Mouse (Mus musculus) stomach, embryonic 16.5 days (tissue): ENCODE measurements at regions not wholly inside any gene's neighbourhood (a gene's known extent, or its start where the extent isn't known, plus 50 kb on each side); places are given as distances from the start of the nearest gene placed in this dataset.

Source experiments
- ATAC-seq: fragments of 200-750 bp; cut with Nextera tagmentation; 2 replicates; pipeline ENCODE4 v1.8.0; 2017; ENCODE audit warnings: moderate number of reproducible peaks, moderate TSS enrichment; ENCODE audit not compliant: insufficient read depth, low FRiP score
- H3K27ac ChIP-seq: fragments of 300-500 bp; sonication (generic); 2 replicates; pipeline ENCODE4 v1.5.1; 2014; ENCODE audit warnings: low read length
- H3K27me3 ChIP-seq: fragments of 300-500 bp; sonication (generic); 2 replicates; pipeline ENCODE4 v1.6.1; 2014; ENCODE audit warnings: low read length, control low read depth, mixed read lengths; ENCODE audit not compliant: control insufficient read depth, insufficient read depth
- H3K36me3 ChIP-seq: fragments of 300-500 bp; sonication (generic); 2 replicates; pipeline ENCODE4 v1.6.1; 2014; ENCODE audit warnings: low read length; ENCODE audit not compliant: control insufficient read depth, insufficient read depth
- H3K4me1 ChIP-seq: fragments of 300-500 bp; sonication (generic); 2 replicates; pipeline ENCODE4 v1.6.1; 2014; ENCODE audit warnings: low read length, control low read depth, mixed read lengths; ENCODE audit not compliant: control insufficient read depth, insufficient read depth
- H3K4me2 ChIP-seq: fragments of 300-500 bp; sonication (generic); 2 replicates; pipeline ENCODE4 v1.6.1; 2014; ENCODE audit warnings: low read depth, low read length, mixed read lengths
- H3K4me3 ChIP-seq: fragments of 300-500 bp; sonication (generic); replicated peaks from 2 replicates; pipeline ENCODE4 v1.5.1; 2014; ENCODE audit warnings: mild to moderate bottlenecking, low read length
- H3K9ac ChIP-seq: fragments of 300-500 bp; sonication (generic); 2 replicates; pipeline ENCODE4 v1.6.1; 2014; ENCODE audit warnings: low read length
- H3K9me3 ChIP-seq: fragments of 300-500 bp; sonication (generic); replicated peaks from 2 replicates; pipeline ENCODE4 v1.6.1; 2016; ENCODE audit warnings: low read length, control low read depth; ENCODE audit not compliant: control insufficient read depth
- WGBS: fragments of 180-500 bp; shearing (Covaris S2); extraction: QIAGEN DNeasy Blood & Tissue Kit; methylation state at CpG from one replicate; pipeline ENCODE4 v1.1.7; 2014; 5-methylcytosine and 5-hydroxymethylcytosine counted together

DNA sequence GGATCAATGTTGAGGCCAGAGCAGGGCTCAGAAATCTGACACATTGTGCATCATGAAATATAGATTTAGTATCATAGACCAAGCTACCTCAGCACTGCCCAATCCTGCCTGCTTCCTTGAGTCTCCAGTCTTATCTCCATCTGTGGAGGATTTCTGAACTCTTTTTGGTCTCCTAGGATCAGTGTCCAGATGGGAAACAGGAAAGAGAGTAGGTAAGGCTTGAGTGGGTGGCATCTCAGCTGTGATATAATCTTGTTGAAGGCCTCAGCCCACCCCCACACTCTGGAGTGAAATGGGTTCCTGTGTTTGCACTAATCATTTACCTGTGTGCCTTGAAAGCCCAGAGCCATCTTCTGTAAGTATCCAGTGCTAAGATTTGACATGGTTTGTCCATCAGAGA, 74.3 kb upstream of the Aff3 start:
- H3K27me3 ChIP-seq: no peaks in the 10 kb centered on the region
- H3K27ac ChIP-seq: no peak overlapping the region
- ATAC-seq: no peak
- H3K9me3 ChIP-seq: no peaks in the 10 kb centered on the region
- H3K4me2 ChIP-seq: no peak overlapping the region
- H3K4me3 ChIP-seq: no peak overlapping the region
- H3K36me3 ChIP-seq: no peaks in the 10 kb centered on the region
- H3K9ac ChIP-seq: no peak overlapping the region
- H3K4me1 ChIP-seq: peaks cover 7% of the 10 kb centered on the region

DNA sequence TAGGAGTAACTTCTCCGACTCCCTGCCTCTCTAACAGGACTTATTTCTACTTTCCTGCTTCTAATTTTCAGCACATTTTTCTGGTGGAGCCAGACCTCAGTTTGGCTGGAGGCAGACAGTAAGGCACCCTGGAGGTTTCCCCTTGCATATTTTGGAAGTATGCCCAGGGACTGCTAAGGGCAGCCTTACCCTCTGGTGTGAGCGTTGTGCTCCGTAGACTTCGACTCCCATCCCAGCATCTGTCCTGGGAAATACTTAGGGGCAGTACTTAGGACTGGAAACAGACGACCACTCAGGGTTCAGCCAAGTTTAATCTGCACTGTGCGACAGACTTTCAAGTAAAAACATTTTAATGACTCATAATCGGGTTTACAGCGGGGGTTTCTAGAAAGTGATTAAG, 71.0 kb upstream of the Aff3 start:
- no peaks in the 10 kb centered on the region for H3K27me3 ChIP-seq
- no peak overlapping the region for H3K27ac ChIP-seq
- H3K9ac ChIP-seq: 0 out of 2 replicates have a peak overlapping the region, but pooled peaks have one; percentile 21
- no peaks in the 10 kb centered on the region for H3K36me3 ChIP-seq
- H3K4me2 ChIP-seq: no peak overlapping the region
- peaks cover 7% of the 10 kb centered on the region for H3K4me1 ChIP-seq
- H3K4me3 ChIP-seq: no peak overlapping the region
- H3K9me3 ChIP-seq: no peaks in the 10 kb centered on the region
- ATAC-seq: peak; percentile 68
- WGBS: 45% methylated on average over 8 of the region's 8 CpGs

DNA sequence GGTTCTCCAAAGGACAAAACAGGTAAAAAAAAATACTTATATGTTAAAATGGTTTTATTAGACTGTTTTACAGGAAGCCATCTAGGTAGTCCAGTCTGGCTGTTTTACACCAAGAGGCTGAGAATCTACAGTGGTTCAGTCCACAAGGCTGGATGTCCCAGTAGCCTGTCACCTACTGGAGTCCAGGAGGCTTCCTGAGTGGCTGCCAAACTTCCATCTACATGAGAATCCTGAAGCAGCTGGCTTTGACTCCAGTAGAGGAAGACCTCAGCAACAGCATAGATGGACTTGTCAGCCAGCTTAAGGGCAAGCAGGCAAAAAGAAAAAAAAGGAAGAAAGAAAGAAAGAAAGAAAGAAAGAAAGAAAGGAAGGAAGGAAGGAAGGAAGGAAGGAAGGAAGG, 68.4 kb upstream of the Aff3 start:
- Histone ChIP-seq H3K27ac (no peak overlapping the region), H3K36me3 (no peaks in the 10 kb centered on the region), H3K4me1 (peaks cover 7% of the 10 kb centered on the region), H3K4me2 (no peak overlapping the region), H3K9me3 (no peaks in the 10 kb centered on the region), H3K9ac (no peak overlapping the region), H3K4me3 (no peak overlapping the region), H3K27me3 (no peaks in the 10 kb centered on the region)
- ATAC-seq: no peak

DNA sequence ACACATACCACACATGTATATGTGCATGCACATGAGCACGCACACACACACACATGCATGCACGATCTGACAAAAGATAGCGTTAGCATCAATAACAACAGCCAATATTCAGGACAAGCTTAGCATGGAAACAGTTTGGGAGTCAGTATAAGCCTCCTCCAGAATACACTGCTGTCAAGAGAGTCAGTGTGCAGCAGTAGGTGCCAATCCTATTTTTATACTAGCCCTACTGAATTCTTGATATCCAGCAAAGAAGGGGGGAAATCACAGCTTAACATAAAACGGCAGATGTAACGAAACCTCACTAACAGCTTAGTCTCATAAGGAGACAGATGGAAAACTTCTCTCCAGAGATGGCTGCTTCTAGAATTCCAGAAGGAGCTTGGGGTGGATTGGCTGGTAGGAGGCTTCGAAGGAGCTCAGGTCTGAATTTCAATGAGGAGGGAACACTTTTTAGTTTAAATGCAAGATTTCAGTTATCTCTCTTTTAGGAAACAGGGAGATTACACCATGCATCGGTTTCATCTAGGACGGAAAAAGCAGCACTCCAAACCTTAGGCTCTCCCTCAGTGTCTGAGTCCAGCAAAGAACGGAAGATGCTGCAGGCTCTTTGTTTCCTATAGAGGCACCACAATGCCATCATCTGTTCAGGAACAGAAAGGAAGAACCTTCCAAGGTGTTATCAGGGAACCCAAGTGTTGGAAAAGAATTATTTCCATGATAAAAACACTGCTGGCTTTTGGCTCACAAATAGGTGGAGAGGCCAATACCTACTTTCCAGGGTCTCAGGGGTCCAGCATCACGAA, 65.4 kb upstream of the Aff3 start:
- Histone ChIP-seq H3K9ac (no peak overlapping the region), H3K4me3 (no peak overlapping the region), H3K27me3 (no peaks in the 10 kb centered on the region), H3K4me1 (no peaks in the 10 kb centered on the region), H3K27ac (no peak overlapping the region), H3K36me3 (no peaks in the 10 kb centered on the region), H3K9me3 (no peaks in the 10 kb centered on the region), H3K4me2 (no peak overlapping the region)
- WGBS: 78% methylated on average over 10 of the region's 10 CpGs
- ATAC-seq: no peak

DNA sequence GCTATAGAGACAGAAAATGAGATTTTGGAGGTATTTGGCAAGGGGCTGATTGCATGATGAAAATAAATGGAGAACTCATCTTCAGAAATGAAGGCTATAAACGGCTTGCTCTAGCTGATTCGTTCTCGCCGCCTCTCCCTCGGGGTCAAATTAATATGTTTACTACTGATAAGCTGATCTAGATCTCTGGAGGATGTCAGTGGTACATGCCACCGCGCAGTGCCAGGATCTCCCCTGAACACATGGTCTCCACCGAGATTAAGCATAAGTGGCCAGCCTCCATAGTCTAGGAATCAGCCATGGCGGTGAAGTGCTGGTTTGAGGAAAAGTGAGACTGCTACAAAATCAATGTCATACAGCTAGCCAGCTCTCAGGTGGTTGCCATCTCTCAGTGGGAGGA, 61.0 kb upstream of the Aff3 start:
- Histone ChIP-seq H3K4me1 (no peaks in the 10 kb centered on the region), H3K27me3 (no peaks in the 10 kb centered on the region), H3K4me2 (no peak overlapping the region), H3K4me3 (no peak overlapping the region), H3K27ac (no peak overlapping the region), H3K9me3 (no peaks in the 10 kb centered on the region; the same call in 1 of the 2 replicates), H3K9ac (no peak overlapping the region), H3K36me3 (no peaks in the 10 kb centered on the region)
- 85% methylated on average over 9 of the region's 9 CpGs for WGBS
- ATAC-seq: no peak

DNA sequence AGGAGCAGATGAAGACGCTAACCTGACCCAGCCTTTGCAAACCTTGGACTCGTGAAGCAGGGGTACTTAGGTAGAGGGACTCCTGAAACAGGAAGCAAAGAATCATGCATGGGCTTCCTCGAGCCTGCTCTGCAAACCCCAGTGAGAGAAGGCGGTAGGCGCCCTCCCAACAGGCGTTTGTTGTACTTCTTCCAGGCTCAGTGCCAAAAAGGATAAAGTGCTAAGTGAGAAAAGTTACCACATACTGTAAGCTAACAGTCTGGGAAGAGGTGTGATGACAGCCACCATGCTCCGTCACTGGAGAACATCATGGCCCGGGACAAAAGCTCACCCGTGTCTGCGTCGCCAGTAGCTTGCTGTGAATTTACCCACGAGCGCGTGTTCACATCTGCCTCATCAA, 59.9 kb upstream of the Aff3 start:
- Histone ChIP-seq H3K9ac (no peak overlapping the region), H3K4me1 (no peaks in the 10 kb centered on the region), H3K4me2 (no peak overlapping the region), H3K36me3 (no peaks in the 10 kb centered on the region), H3K27ac (no peak overlapping the region), H3K9me3 (no peaks in the 10 kb centered on the region; the same call in 1 of the 2 replicates), H3K27me3 (no peaks in the 10 kb centered on the region), H3K4me3 (no peak overlapping the region)
- ATAC-seq: no peak
- WGBS: 86% methylated on average over 14 of the region's 14 CpGs

DNA sequence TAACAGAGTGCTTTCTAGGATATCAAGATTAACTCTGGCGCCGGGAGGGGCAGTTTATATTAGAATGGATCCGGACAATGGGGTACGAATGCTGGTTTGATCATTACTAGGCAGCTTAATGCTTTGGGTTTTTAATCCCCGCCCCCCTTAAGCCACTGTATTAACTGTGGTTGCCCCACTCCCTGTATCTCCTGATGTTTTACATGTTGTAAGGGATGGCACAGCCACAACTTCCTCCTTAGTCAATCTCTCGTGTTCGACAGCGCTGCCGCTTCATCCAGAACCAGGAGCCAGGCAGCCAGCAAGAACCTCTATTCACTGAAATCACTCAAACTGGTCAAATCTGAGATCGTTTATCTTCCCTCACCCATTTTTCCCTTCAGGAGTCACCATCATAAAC, 57.4 kb upstream of the Aff3 start:
- Histone ChIP-seq H3K27me3 (no peaks in the 10 kb centered on the region), H3K4me2 (no peak overlapping the region), H3K9me3 (no peaks in the 10 kb centered on the region; the same call in 1 of the 2 replicates), H3K27ac (no peak overlapping the region), H3K9ac (no peak overlapping the region), H3K4me1 (no peaks in the 10 kb centered on the region), H3K36me3 (no peaks in the 10 kb centered on the region), H3K4me3 (no peak overlapping the region)
- ATAC-seq: no peak
- 92% methylated on average over 10 of the region's 10 CpGs for WGBS

DNA sequence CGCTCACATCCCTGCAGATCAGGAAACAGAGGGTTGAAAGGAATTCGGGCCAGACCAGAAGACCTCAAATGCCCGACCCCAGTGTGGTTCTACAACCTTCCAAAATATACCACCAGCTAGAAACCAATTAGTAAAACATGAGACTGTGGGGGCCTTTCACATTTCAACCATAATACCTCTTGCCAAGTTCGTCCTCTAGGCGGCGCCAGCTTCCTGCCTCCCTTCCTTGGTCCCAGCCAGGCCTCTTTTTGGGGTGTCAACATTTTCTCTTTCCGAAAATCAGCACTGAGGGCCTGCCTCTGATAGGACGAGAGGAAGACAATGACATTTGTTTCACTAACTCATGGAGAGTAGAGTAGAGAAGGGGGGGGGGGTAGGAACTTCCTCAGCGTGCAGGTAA, 55.5 kb upstream of the Aff3 start:
- no peak for ATAC-seq
- no peaks in the 10 kb centered on the region for H3K27me3 ChIP-seq
- no peaks in the 10 kb centered on the region for H3K36me3 ChIP-seq
- no peak overlapping the region for H3K4me3 ChIP-seq
- no peak overlapping the region for H3K4me2 ChIP-seq
- H3K4me1 ChIP-seq: no peaks in the 10 kb centered on the region
- no peak overlapping the region for H3K27ac ChIP-seq
- no peak overlapping the region for H3K9ac ChIP-seq
- H3K9me3 ChIP-seq: no peaks in the 10 kb centered on the region; the same call in 1 of the 2 replicates
- 48% methylated on average over 9 of the region's 9 CpGs for WGBS

DNA sequence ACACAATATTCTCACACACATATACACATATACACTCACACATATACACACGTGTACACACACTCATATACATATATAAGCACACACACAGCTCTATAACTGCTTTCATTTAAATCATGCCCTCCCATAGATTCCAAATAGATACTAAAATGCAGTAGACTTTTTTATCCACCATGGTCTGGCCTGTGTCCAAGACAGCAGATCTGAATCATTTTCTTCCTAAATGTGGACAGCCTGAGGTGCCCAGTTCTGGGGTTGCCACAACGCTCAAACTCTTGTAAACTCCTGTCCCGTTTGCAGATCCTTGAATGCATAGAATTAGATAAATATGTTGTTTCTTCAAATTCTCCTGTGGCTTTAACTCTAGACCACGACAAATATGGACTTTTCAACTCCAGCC, 50.9 kb upstream of the Aff3 start:
- Histone ChIP-seq H3K4me2 (no peak overlapping the region), H3K36me3 (no peaks in the 10 kb centered on the region), H3K9me3 (no peaks in the 10 kb centered on the region; the same call in 1 of the 2 replicates), H3K4me1 (no peaks in the 10 kb centered on the region), H3K4me3 (no peak overlapping the region), H3K27me3 (no peaks in the 10 kb centered on the region), H3K27ac (no peak overlapping the region), H3K9ac (no peak overlapping the region)
- no peak for ATAC-seq
- 59% methylated on average over 4 of the region's 4 CpGs for WGBS
